Mouse (Mus musculus): ENCODE data around the gene Ythdf2. TPM values are rescaled to one million over a fixed set of nuclear protein-coding genes. Genes with fewer than 3 reads are reported as not detected.

The Ythdf2 gene
- polyA plus RNA-seq, 1 experiment: 14.5 TPM

DNA sequence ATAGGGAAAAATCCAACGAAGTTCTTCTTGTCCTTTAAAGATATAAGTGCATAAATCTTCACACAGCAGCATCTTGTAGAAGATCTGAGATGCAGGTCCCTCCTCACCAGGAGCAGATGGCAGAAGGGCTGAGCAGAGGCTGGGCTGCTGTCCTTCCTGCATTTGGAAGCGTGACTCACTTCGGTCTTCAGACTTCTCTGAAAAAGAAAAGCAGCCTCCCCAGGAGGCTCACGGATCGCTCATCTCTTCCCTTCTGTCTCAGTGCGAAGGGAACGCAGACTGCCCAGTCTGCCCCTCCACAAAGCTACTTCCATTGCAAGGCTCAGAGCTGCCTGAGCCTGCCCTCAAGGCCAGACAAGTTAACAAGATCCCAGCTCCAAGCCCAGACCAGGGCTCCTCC is 41.2 kb downstream of the Ythdf2 start:
- H3K4me3 ChIP-seq (ENCODE audit: low read depth, low read length): no peak overlapping the region
- TF ChIP-seq POLR2A (IDR thresholded peaks at IDR 0.05; ENCODE audit: low read depth, low read length) (no peak), CTCF (IDR thresholded peaks at IDR 0.05; ENCODE audit: extremely low read depth, insufficient read length, insufficient replicate concordance, low read depth, low read length) (no peak)
- H3K4me1 ChIP-seq (ENCODE audit: control insufficient read depth, insufficient read depth, insufficient read length, low read length): no peaks in the 10 kb centered on the region
- 66% methylated on average over 7 of the region's 7 CpGs for WGBS
- H3K36me3 ChIP-seq (ENCODE audit: control insufficient read depth, insufficient read depth, low read length): no peaks in the 10 kb centered on the region
- no peak overlapping the region for H3K27ac ChIP-seq (ENCODE audit: insufficient read depth, low read depth, low read length)
- no peaks in the 10 kb centered on the region for H3K27me3 ChIP-seq (ENCODE audit: control insufficient read depth, insufficient read depth, low read length)

DNA sequence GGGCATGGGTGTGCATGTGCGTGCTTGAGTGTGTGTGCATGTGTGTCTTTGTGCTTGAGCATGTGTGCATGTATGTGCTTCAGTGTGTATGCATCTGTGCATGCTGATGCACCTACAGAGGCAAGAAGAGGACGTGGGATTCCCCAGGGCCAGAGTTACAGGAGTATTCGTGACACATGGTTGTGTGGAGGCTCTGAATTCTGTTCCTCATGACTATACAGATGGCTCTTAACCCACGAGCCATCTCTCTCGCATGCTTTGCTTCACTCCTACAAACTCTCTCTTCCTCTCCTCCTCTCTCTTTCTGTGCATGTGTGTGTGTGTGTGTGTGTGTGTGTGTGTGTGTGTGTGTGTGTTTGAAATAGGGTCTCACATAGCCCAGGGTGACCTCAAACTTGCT is 42.3 kb downstream of the Ythdf2 start:
- Histone ChIP-seq H3K36me3 (ENCODE audit: control insufficient read depth, insufficient read depth, low read length) (no peaks in the 10 kb centered on the region), H3K4me1 (ENCODE audit: control insufficient read depth, insufficient read depth, insufficient read length, low read length) (no peaks in the 10 kb centered on the region), H3K4me3 (ENCODE audit: low read depth, low read length) (no peak overlapping the region), H3K27ac (ENCODE audit: insufficient read depth, low read depth, low read length) (no peak overlapping the region), H3K27me3 (ENCODE audit: control insufficient read depth, insufficient read depth, low read length) (no peaks in the 10 kb centered on the region)
- WGBS: 89% methylated on average over 5 of the region's 5 CpGs
- TF ChIP-seq POLR2A (IDR thresholded peaks at IDR 0.05; ENCODE audit: low read depth, low read length) (no peak), CTCF (IDR thresholded peaks at IDR 0.05; ENCODE audit: extremely low read depth, insufficient read length, insufficient replicate concordance, low read depth, low read length) (no peak)

DNA sequence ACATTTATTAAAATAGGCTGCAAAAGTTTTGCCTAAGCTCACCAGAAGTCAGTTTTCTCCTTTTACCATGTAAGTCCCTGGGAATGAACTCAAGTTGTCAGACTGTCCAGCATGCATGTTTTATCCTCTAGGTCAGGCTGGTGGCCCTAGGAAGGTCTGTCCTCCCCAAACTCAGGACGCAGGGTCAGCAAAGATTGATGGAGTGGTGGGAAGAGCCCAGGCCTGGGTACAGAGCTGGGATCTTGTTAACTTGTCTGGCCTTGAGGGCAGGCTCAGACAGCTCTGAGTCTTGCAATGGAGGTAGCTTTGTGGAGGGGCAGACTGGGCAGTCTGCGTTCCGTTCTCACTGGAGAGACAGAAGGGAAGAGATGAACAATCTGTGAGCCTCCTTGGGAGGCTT is 42.8 kb downstream of the Ythdf2 start:
- Histone ChIP-seq H3K4me1 (ENCODE audit: control insufficient read depth, insufficient read depth, insufficient read length, low read length) (no peaks in the 10 kb centered on the region), H3K36me3 (ENCODE audit: control insufficient read depth, insufficient read depth, low read length) (no peaks in the 10 kb centered on the region), H3K27me3 (ENCODE audit: control insufficient read depth, insufficient read depth, low read length) (no peaks in the 10 kb centered on the region), H3K27ac (ENCODE audit: insufficient read depth, low read depth, low read length) (no peak overlapping the region), H3K4me3 (ENCODE audit: low read depth, low read length) (no peak overlapping the region)
- no peak for TF ChIP-seq POLR2A (IDR thresholded peaks at IDR 0.05; ENCODE audit: low read depth, low read length)
- no peak for TF ChIP-seq CTCF (IDR thresholded peaks at IDR 0.05; ENCODE audit: extremely low read depth, insufficient read length, insufficient replicate concordance, low read depth, low read length)
- WGBS: 92% methylated on average over 3 of the region's 3 CpGs

DNA sequence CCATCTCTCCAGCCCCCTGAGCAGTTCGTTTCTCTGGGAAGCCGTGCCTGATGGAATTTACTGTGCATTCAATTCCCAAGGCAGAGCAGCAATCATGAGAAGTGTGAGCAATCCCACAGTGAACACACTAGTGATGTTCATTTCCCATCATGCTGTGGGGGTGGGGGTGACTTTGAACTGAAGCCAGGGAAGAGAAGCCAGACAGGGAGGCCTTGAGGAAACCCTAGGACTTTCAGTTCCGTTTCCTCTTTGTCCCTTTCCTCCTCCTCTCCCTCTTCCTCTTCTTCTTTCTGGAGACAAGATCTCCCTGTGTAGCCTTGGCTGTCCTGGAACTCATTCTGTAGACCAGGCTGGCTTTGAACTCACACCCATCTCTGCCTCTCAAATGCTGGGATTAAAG is 44.7 kb downstream of the Ythdf2 start:
- Histone ChIP-seq H3K27me3 (ENCODE audit: control insufficient read depth, insufficient read depth, low read length) (no peaks in the 10 kb centered on the region), H3K36me3 (ENCODE audit: control insufficient read depth, insufficient read depth, low read length) (no peaks in the 10 kb centered on the region), H3K27ac (ENCODE audit: insufficient read depth, low read depth, low read length) (no peak overlapping the region), H3K4me1 (ENCODE audit: control insufficient read depth, insufficient read depth, insufficient read length, low read length) (no peaks in the 10 kb centered on the region), H3K4me3 (ENCODE audit: low read depth, low read length) (no peak overlapping the region)
- TF ChIP-seq POLR2A (IDR thresholded peaks at IDR 0.05; ENCODE audit: low read depth, low read length) (no peak), CTCF (IDR thresholded peaks at IDR 0.05; ENCODE audit: extremely low read depth, insufficient read length, insufficient replicate concordance, low read depth, low read length) (no peak)
- 89% methylated on average over 3 of the region's 3 CpGs for WGBS

DNA sequence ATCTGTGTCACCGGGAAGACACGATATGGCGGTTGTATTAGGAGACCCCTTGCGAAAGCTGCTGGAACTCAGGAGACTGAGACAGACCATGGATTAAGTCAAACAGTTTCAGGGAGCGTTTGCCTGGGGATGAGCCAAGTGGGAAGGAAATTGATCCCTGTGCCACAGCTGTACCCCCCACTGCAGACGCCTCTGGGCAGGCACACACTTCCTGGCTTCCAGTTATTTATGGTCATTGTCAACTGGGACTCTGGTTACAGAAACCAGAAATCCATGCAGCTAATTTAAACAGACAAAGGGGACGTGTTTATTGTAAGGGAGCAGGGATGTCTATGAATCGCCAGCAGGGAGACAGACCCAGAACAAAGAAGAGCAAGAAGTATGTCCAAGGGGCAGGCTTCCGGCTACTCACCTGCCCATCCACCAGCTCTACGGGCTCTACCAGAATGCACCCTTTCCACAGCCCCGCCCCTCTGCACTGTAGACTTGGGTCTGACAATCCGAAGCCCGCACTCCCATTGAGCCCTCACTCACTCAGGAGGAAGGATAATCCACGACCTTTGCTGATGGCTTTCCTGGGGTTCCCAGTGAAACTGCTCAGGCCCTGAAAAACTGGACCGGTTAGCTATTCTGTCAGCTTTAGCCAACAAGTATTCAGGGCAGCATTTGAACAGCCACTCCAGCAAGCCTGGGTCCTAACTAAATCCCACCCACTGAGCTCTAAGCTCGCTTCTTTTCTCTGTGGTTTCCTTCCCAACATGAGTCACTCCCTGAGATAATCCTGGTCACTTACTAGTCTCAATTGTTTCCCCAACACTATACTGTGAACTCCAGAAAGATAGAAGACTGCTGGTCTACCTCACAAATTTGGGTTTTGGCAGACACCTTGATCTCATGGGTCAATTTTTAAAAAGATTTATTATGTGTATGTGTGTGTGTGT is 45.5 kb downstream of the Ythdf2 start:
- Histone ChIP-seq H3K4me1 (ENCODE audit: control insufficient read depth, insufficient read depth, insufficient read length, low read length) (no peaks in the 10 kb centered on the region), H3K4me3 (ENCODE audit: low read depth, low read length) (no peak overlapping the region), H3K27me3 (ENCODE audit: control insufficient read depth, insufficient read depth, low read length) (no peaks in the 10 kb centered on the region), H3K27ac (ENCODE audit: insufficient read depth, low read depth, low read length) (no peak overlapping the region), H3K36me3 (ENCODE audit: control insufficient read depth, insufficient read depth, low read length) (no peaks in the 10 kb centered on the region)
- TF ChIP-seq CTCF (IDR thresholded peaks at IDR 0.05; ENCODE audit: extremely low read depth, insufficient read length, insufficient replicate concordance, low read depth, low read length): no peak
- no peak for TF ChIP-seq POLR2A (IDR thresholded peaks at IDR 0.05; ENCODE audit: low read depth, low read length)
- 62% methylated on average over 16 of the region's 16 CpGs for WGBS

DNA sequence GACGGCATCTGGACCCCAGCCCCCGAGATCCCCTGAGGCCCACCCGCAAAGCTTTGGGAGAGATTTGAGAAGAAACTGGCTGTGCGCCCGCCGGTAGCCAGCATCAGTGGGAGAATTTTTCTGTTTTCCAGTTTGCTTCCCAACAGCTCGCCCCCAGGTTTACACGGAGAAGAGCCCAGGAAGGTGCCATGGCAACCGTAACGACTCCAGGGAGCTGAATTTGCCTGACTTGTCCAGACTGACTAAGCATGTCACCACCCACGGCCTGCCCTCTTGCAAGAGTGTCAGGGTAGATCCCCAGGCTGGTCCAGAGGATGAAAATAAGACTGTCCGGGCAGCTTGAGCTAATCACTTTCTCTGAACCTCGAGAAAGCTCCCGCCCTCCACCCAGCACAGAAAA is 46.4 kb downstream of the Ythdf2 start:
- TF ChIP-seq CTCF (IDR thresholded peaks at IDR 0.05; ENCODE audit: extremely low read depth, insufficient read length, insufficient replicate concordance, low read depth, low read length): no peak
- no peak for TF ChIP-seq POLR2A (IDR thresholded peaks at IDR 0.05; ENCODE audit: low read depth, low read length)
- Histone ChIP-seq H3K27me3 (ENCODE audit: control insufficient read depth, insufficient read depth, low read length) (no peaks in the 10 kb centered on the region), H3K36me3 (ENCODE audit: control insufficient read depth, insufficient read depth, low read length) (no peaks in the 10 kb centered on the region), H3K27ac (ENCODE audit: insufficient read depth, low read depth, low read length) (no peak overlapping the region), H3K4me3 (ENCODE audit: low read depth, low read length) (no peak overlapping the region), H3K4me1 (ENCODE audit: control insufficient read depth, insufficient read depth, insufficient read length, low read length) (no peaks in the 10 kb centered on the region)
- 75% methylated on average over 14 of the region's 14 CpGs for WGBS

DNA sequence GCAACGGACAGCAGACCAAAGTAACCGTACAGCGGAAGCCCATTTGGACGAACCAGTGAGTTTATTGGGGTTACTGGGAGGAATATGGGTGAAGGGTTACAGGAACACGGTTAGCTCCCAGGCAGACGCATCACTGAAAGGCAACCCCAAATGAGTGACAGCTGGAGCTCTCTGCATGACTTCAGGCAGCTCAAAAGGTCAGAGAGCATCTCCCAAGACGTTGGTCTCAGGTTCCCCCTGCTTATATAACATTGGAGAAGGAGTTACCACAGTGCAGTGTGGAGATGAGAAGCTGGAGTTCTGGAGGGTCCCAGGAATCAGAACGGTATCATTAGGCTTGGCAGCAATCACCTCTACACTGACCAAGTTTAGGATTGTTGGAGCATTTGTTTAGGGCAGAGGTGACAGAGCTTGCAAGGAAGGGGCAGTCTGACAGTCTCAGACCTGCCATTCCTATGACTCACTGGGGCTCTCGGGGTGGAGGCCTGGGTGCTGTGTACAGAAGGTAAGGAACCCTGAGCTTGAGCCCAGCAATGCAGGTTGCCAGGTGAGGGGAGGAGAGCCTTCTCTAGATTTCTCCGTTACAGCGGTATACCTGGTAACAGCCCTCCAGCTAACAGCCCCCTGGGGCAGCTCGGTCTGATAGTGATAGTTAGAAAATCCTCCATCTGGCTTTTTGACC is 55.0 kb downstream of the Ythdf2 start:
- 64% methylated on average over 12 of the region's 12 CpGs for WGBS
- Histone ChIP-seq H3K4me3 (ENCODE audit: low read depth, low read length) (no peak overlapping the region), H3K4me1 (ENCODE audit: control insufficient read depth, insufficient read depth, insufficient read length, low read length) (peaks cover 2% of the 10 kb centered on the region), H3K27me3 (ENCODE audit: control insufficient read depth, insufficient read depth, low read length) (no peaks in the 10 kb centered on the region), H3K27ac (ENCODE audit: insufficient read depth, low read depth, low read length) (no peak overlapping the region), H3K36me3 (ENCODE audit: control insufficient read depth, insufficient read depth, low read length) (no peaks in the 10 kb centered on the region)
- no peak for TF ChIP-seq CTCF (IDR thresholded peaks at IDR 0.05; ENCODE audit: extremely low read depth, insufficient read length, insufficient replicate concordance, low read depth, low read length)
- TF ChIP-seq POLR2A (IDR thresholded peaks at IDR 0.05; ENCODE audit: low read depth, low read length): no peak

Data from small intestine, adult 2 months (tissue).